Mouse (Mus musculus) adrenal gland, adult 18-20 months (tissue): ENCODE data around the gene Vmn1r57. TPM values are rescaled to one million over a fixed set of nuclear protein-coding genes. Genes with fewer than 3 reads are reported as not detected.
"Not testable (repeated sequence)": the region's sequence is repeated elsewhere in the genome, so short reads cannot be mapped to it uniquely, and the experiment has no call there.

ENCODE experiments used
- DNase-seq, 2 experiments: peaks; one replicate each; pipeline ENCODE4 v3.0.0; 2021 to 2022; ENCODE audit warnings: low spot score in 2 of 2
- long read RNA-seq, 2 experiments: library from polyadenylated mRNA; stranded (forward); transcript quantifications; one replicate each; pipeline ENCODE4 v2.0.0; 2021
- total RNA-seq, 2 experiments: library from RNA; stranded (reverse); gene quantifications; 1 replicate in 1 of 2; 2 replicates in 1 of 2; pipeline ENCODE4 v1.2.3; 2021

Vmn1r57 gene
- total RNA-seq = not detected
- long read RNA-seq, experiment 1 = 0 reads
- long read RNA-seq, experiment 2 = 0 reads

DNA sequence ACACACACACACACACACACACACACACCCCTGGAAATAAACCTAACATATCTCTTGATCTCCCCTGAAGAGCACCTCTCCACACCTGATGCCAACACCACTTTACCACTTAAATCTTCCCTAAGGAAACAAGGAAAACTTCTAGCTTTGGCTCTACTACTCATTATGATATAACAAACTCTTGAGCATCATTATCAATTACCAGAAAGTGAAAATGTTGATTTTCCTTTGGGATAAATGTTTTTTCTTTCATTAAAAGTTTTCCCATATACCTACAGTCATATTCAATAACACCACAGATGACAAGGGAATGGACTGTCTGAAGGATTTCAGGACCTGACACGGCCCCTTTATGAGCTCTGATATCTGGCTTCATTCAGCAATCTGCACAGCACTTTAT, at the start of gene Vmn1r57:
Gene Vmn1r57 (plus strand): TSS at position 301 of the 400 bp plus-strand sequence.
- not testable (repeated sequence) for DNase-seq

DNA sequence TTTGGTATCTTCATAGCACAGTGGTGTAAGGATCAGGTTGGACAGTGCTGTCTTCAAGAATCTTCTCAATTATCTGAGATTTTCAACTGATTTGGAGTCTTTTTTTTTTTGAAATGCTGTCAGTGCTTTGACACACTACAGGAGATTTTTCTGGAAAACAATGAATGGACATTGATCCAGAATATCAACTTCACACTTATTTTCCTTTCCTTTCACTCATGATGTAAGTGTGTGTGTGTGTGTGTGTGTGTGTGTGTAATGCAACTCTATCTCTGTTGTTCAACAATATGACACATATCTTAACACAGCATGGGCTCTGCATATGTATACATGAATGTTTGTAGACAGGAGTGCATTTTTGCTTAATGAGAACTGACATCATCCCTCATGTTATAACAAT, 21.6 kb upstream of the Vmn1r57 start, which contains the start of gene Vmn1r56:
Gene Vmn1r56 (minus strand): TSS at position 101 of the 400 bp plus-strand sequence.
- not testable (repeated sequence) for DNase-seq

DNA sequence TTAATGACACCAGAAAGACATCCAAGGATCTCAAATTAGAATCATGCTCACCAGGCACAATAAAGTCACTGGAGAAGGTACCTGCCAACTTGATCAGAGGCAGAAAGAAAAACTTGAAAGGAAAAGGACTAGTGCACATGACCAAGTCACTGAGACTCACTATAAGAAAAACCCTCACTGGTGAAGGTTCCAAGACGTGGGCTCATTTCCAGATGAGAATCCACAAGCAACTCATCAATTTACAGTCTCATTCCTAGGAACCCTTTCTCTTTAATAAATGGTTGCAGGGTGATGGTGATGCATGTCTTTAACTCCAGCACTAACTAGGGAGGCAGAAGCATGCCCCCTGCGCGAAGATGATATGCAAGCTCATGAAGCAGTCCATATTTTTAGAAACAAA, 44.8 kb downstream of the Vmn1r57 start:
- DNase-seq = no peak

Other genes with a start within 250 kb of the Vmn1r57 start
- gene Sbk3, start 247.3 kb upstream of the Vmn1r57 start, total RNA-seq = under 1 TPM; 0.13 to 0.22 TPM
- gene Zfp579, start 222.3 kb upstream of the Vmn1r57 start, total RNA-seq = 10 to 100 TPM; 15.9 to 25.4 TPM
- gene Zfp524, start 204.1 kb upstream of the Vmn1r57 start, total RNA-seq = 10 to 100 TPM; 10.2 to 11.5 TPM
- gene Fiz1, start 203.8 kb upstream of the Vmn1r57 start, total RNA-seq = 10 to 100 TPM; 21.7 to 22.5 TPM
- gene Gm44973, start 203.0 kb upstream of the Vmn1r57 start, total RNA-seq = not detected
- 10 to 100 TPM; 24.4 to 24.5 TPM for gene Zfp865, start 198.1 kb upstream of the Vmn1r57 start, total RNA-seq
- 1 to 10 TPM; 1.5 to 2.6 TPM for gene Ccdc106, start 197.9 kb upstream of the Vmn1r57 start, total RNA-seq
- not detected for gene 4632433K11Rik, start 184.4 kb upstream of the Vmn1r57 start, total RNA-seq
- gene Zfp784, start 180.0 kb upstream of the Vmn1r57 start, total RNA-seq = 1 to 10 TPM; 3.4 to 4.1 TPM
- gene Zfp580, start 167.0 kb upstream of the Vmn1r57 start, total RNA-seq = 1 to 10 TPM; 5.1 to 5.7 TPM
- 100 to 1,000 TPM; 145 to 156 TPM for gene U2af2, start 156.3 kb upstream of the Vmn1r57 start, total RNA-seq
- 100 to 1,000 TPM; 140 to 142 TPM for gene Epn1, start 138.3 kb upstream of the Vmn1r57 start, total RNA-seq
- gene Rfpl4, start 101.5 kb upstream of the Vmn1r57 start, total RNA-seq = under 1 TPM in 1 of 2 experiments, not detected in 1; 0.22 TPM
- gene Rasl2-9, start 92.5 kb upstream of the Vmn1r57 start, total RNA-seq = 1 to 10 TPM; 1.5 to 2.0 TPM
- not detected for gene Vmn1r55, start 68.8 kb upstream of the Vmn1r57 start, total RNA-seq
- not detected for gene Vmn1r56, start 21.7 kb upstream of the Vmn1r57 start, total RNA-seq
- not detected for gene Gm5065, start 132.0 kb downstream of the Vmn1r57 start, total RNA-seq
- not detected for gene Nlrp2, start 132.5 kb downstream of the Vmn1r57 start, total RNA-seq
- gene Vmn1r58, start 194.9 kb downstream of the Vmn1r57 start, total RNA-seq = not detected
- gene Vmn1r59, start 238.3 kb downstream of the Vmn1r57 start, total RNA-seq = not detected